Mouse (Mus musculus) brown adipose tissue, adult 24 weeks (tissue): ENCODE results near the gene Slc26a1. TPM values are rescaled to one million over a fixed set of nuclear protein-coding genes. Genes with fewer than 3 reads are reported as not detected.

ENCODE experiments used
- H3K27ac ChIP-seq: fragments of 200-500 bp; replicated peaks from 2 replicates; pipeline ENCODE4 v1.5.1; 2012; ENCODE audit warnings: low read depth, mild to moderate bottlenecking, low read length
- H3K4me1 ChIP-seq: fragments of 200-500 bp; 2 replicates; pipeline ENCODE4 v1.6.1; 2012; ENCODE audit warnings: low read length, mixed read lengths; ENCODE audit not compliant: control insufficient read depth, insufficient read depth, insufficient read length
- H3K4me3 ChIP-seq: fragments of 200-500 bp; 2 replicates; pipeline ENCODE4 v1.5.1; 2012; ENCODE audit warnings: low read depth, mild to moderate bottlenecking, low read length, moderate library complexity; ENCODE audit not compliant: insufficient read depth
- polyA plus RNA-seq: library from polyadenylated mRNA; stranded (reverse); fragments of >200 nt; gene quantifications from 2 replicates; pipeline ENCODE4 v1.2.4, GENCODE M21; 2012; ENCODE audit not compliant: missing spikeins, insufficient read depth, insufficient read length

The Slc26a1 gene
- polyA plus RNA-seq, 1 experiment: not detected

DNA sequence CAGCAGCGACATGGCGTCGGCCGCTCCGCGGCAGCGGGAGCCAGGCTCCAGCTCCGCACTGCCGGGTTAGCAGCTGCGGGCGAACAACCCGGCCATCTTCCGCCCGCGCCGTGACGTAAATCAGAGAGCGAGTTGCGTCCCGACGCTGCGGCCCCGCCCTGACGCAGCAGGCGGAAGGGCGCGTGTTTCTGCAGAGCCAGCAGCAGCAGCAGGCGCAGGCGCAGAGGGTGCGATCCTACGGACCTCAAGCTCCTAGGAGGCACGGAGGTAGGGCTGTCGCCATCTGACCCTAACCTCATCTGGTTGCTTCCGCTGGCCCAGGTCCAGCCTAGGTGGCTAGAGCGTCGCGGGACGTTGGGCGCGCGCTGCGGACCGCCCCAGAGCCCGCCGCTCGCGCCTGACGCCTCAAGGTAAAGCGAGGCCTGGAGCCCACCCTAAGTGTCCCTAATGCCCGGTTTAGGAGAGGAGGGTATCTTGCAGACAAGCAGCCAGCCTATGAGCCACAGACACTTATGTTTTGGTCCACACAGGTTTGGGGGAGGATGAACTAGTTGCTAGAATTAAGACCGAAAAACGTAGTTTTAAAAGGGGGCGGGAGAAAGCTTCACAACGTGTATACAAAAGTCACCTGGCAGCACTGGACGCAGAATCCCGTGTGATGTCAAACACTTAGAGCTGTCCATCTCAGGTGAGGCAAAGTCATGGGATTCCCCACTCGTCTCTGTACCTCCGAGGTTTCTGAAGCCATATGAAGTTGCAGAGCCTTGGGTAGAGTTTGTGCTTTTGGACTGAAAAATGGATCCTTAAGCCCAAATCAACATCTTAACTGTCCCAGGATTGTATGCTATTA lies 45.5 kb downstream of the Slc26a1 start, which contains the start of the genes Gak and Tmem175:
Gene Gak (minus strand): TSS at position 122 of the 850 bp plus-strand sequence.
Gene Tmem175 (plus strand): TSS at position 137 of the 850 bp plus-strand sequence.
- peak within 1 kb of the TSS; percentile 90 for H3K4me3 ChIP-seq
- peaks cover 10% of the 10 kb centered on the region; the same call in 1 of the 2 replicates for H3K4me1 ChIP-seq
- H3K27ac ChIP-seq: peak within 1 kb of the TSS; percentile 84

DNA sequence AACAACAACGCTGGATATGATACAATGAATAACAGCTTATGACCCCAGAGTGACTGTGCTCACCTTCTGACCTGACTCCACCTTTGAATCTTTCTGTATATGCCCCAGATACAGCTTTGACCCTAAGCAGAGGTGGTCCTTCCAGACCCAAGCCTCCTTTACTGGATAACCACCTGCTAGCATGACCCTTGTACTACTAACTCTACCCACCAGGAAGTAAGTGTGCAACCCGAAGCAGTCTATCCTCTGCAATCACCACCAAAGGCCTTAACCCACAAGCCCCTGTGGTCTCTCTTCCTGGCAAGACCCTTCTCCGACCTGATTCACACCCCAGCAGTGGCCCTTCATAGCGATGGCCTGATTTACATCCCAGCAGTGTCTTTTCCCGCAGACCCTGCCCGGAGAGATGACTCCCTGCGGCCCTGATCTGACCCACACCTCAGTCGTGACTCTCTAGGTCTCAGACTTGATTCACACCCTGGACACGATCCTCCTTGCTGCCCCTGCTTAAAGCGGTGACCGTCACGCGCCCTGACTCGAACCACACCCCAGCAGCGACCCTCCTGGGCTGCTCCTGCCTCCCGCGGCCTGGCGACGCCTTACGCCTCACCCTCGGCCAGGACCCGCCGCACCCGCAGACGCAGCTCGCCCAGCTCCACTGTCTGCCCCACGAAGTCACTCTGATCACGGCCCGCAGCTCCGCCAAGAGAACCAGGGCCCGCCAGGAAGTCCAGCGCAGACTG lies 46.3 kb downstream of the Slc26a1 start:
- peak overlapping the region; percentile 90 for H3K4me3 ChIP-seq
- peak overlapping the region; percentile 84 for H3K27ac ChIP-seq
- H3K4me1 ChIP-seq: peaks cover 10% of the 10 kb centered on the region; the same call in 1 of the 2 replicates

DNA sequence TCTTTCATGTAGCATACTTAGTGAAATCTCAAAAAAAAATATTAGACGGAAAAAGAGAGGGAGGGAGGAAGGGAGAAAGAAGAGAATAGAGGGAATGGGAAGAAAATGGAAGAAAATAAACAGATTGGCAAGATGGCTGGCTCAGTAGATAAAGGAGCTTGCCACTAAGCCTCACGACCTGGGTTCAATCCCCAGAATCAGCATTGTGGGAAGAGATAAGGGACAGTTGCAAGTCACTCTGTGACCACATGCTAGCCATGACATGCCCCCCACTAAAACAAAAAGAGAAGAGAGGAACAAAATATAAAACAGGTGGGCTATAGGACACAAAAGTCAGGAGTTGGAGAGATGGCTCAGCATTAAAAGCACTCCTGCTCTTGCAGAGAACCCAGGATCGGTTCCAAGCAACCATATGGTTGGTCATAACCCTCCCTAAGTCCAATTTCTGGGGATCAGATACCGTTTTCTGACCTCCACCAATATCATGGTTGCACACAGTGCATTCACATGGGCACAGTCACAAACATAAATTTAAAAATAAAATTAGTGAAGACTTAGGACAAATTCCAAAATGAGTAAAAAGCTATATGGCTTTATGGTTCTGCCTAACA lies 49.2 kb downstream of the Slc26a1 start:
- Histone ChIP-seq H3K4me3 (no peak overlapping the region), H3K27ac (no peak overlapping the region), H3K4me1 (peaks cover 10% of the 10 kb centered on the region; the same call in 1 of the 2 replicates)

DNA sequence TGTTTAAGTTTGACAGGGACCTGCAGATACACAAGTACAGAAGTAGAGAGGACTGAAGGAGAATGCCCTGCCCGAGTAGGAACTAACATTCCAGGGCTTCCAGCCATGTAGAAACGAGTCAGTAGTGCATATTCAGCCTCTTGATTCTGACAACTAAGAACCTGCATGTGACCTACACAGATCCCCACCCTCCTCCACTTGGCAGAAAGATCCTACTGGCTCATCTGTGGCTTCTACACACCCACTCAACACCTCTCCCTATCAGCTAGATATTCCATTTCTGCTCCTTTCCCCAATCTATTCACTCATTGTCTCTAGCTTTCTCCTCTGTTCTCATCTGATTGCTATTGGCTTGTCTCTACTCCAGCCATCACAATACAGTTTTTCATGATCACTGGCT lies 53.5 kb downstream of the Slc26a1 start:
- no peak overlapping the region for H3K4me3 ChIP-seq
- H3K4me1 ChIP-seq: no peaks in the 10 kb centered on the region
- H3K27ac ChIP-seq: no peak overlapping the region

Other genes with a start within 250 kb of the Slc26a1 start
- 2,801 and 3,055 TPM in 2 replicates for gene Atp5k, start 241.1 kb downstream of the Slc26a1 start, polyA plus RNA-seq
- gene Mfsd7a, start 226.7 kb downstream of the Slc26a1 start, polyA plus RNA-seq: 0.55 and 0.92 TPM in 2 replicates
- 8.4 and 21.9 TPM in 2 replicates for gene Pcgf3, start 214.3 kb downstream of the Slc26a1 start, polyA plus RNA-seq
- gene Cplx1, start 125.5 kb downstream of the Slc26a1 start, polyA plus RNA-seq: not detected in 2 replicates
- gene Gak, start 45.8 kb downstream of the Slc26a1 start, polyA plus RNA-seq: 30.4 and 32.8 TPM in 2 replicates
- gene Tmem175, start 45.8 kb downstream of the Slc26a1 start, polyA plus RNA-seq: 12.0 and 12.1 TPM in 2 replicates
- gene Idua, start 15.2 kb downstream of the Slc26a1 start, polyA plus RNA-seq: 3.4 and 6.3 TPM in 2 replicates
- gene Dgkq, start 5.9 kb downstream of the Slc26a1 start, polyA plus RNA-seq: 3.4 and 3.7 TPM in 2 replicates
- 68.8 and 70.5 TPM in 2 replicates for gene Fgfrl1, start 16.8 kb upstream of the Slc26a1 start, polyA plus RNA-seq
- gene Rnf212, start 99.4 kb upstream of the Slc26a1 start, polyA plus RNA-seq: not detected in 2 replicates
- not detected in 2 replicates for gene Tmed11, start 119.8 kb upstream of the Slc26a1 start, polyA plus RNA-seq
- not detected in 2 replicates for gene Vmn2r8, start 133.3 kb upstream of the Slc26a1 start, polyA plus RNA-seq
- gene Vmn2r9, start 177.0 kb upstream of the Slc26a1 start, polyA plus RNA-seq: not detected in 2 replicates